Mouse (Mus musculus): ENCODE results near the gene Raet1d.
"Not testable (repeated sequence)": the region's sequence is repeated elsewhere in the genome, so short reads cannot be mapped to it uniquely, and the experiment has no call there.

The Raet1d gene

DNA sequence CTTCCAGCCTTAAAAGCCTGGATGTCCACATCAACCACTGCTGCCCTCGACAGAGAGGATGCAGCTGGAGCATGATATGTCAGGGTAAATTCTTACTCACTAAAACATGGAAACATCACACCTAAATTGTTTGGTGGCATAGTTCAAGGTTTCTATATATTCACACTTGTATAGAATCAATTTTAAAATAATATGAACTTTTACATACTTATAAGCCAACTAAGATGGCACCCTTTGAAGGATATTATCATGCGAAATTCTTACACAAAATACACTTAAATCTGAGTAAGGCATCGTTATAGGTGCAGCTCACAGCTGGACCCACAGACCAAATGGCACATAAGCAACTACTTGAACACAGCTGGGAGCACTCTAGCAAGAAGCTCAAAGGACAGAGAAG is at the start of gene Raet1d:
Gene Raet1d, plus strand, starts transcription at position 301 of the 400 bp plus-strand sequence.
- DNase-seq (ENCODE audit: low spot score), result not testable (repeated sequence)

DNA sequence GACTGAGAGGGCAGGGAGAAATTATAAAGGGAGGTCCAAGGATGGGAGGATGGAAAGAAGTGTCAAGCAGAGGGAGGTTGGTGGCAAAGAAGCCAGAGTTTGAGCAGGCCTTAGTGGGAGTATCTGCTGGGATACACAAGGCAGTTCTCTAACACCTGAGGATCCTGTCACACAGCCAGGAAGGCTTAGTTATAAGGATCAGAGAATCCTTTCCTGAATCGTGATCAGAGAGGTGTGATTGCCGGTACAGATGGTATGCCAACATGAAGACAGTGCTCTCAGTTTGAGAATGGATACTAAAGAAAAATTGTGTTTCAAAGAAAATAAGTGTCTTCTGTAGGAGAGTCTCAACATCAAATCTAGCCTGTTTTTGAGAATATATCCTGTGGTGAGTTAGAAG is 37.5 kb upstream of the Raet1d start:
- no peak for DNase-seq (ENCODE audit: low spot score)

DNA sequence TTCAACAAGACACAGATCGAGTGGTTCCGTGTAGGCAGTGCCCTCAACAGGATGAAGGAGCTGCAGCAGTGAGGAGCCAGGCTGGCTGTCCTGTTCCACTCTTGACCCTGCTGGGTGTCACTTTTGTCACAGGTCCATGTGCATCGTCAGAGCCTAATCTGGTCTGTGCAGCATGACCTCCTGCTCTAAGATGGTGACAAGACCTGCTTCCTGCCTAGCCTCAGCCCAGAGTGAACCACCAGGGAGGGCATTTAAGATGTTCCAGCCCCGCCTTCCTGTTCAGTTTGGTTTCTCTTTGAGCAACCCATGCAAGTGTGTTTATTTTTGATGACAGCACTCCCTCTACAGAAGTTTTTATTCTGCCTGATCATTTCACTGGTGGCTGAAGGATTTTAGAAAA is 14.6 kb upstream of the Raet1d start:
- not testable (repeated sequence) for DNase-seq (ENCODE audit: low spot score)

- not testable (repeated sequence) for DNase-seq (ENCODE audit: low spot score)
These were observed 6.7 kb upstream of the Raet1d start for GRCm38 (mm10) chr10:22353548-22354195.

DNA sequence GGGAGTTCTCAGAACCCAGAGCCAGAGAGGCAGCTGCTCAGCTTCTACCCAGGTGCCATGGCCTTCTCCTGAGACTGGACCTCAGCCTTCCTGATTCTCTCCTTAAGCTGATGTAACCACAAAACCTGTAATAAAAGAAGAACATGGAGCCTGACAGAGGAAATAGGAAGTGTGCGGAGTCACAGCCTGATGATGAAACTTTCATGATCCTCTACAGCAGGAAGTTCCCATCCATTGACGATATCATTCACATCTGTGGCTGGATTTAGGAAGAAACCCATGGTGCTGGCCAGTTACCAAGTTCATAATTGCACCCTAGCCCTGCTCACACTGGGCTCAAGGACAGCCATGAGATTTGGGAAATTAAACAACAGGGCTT is 6.2 kb upstream of the Raet1d start:
- DNase-seq (ENCODE audit: low spot score), result not testable (repeated sequence)

- DNase-seq (ENCODE audit: low spot score), result not testable (repeated sequence)
These were observed 3.0 kb upstream of the Raet1d start for GRCm38 (mm10) chr10:22357373-22357772.

DNA sequence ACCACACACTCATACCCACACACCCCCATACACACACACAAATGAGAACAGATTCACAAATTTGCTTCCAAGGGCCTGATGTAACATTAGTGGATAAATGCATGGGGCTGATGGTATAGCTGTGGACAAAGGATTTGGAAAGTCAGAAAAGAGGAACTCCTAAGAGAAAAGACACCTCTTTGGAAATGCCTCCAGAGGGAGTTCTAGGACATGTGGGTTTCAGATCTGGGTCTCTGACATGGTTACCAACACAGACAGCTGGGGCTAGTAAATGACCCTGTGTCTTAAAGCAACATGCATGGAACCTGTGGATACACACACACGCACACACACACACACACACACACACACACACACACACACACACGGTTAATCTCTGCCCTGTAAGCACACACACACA is 605 bp downstream of the Raet1d start:
- DNase-seq (ENCODE audit: low spot score), result not testable (repeated sequence)

DNA sequence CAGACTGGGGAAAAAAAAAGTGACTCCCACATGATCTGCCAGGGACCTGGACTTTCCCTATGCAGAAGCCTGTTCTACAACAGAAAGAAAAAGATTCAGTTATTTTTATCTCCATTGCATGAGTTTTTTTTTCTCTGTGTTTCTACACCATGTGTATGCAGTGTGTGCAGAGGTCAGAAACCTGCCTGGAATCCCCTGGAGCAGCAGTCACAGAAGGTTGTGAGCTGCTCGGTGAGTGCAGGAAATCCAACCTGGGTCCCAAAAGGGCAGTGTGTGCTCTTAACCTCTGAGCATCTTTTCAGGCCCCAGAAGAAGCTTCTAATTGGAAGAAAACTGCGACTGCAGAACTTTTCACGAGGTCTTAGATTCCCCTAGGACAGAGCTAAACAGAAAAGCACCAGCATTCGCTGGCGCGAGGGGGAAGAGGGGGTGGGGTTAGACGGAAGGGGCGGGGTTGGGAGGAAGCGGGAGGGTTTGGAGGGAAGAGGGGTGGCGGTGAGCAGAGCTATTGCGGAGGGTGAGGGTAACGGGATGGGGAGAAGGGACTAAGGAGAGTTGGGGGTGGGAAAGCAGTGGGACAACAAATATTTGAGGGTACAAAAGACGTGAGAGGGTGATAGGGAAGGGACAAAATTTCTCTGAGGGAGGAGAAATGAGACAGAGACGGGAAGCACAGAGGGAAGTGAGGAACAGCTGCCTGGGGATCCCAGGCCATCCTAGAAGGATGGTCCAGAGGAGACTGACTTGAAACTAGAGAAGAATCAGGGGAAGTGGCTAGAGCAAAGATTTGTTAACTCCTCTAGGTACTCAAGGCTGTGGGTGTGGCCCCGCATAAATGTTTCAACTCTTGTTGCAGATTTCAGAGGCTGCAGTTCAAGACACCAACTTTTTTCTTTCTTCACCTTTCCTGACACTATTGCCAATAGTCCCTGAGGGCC is 1.3 kb downstream of the Raet1d start:
- peak; percentile 18 for DNase-seq (ENCODE audit: low spot score)

- DNase-seq (ENCODE audit: low spot score), result not testable (repeated sequence)
These were observed 2.1 kb downstream of the Raet1d start for GRCm38 (mm10) chr10:22362466-22362865.

- not testable (repeated sequence) for DNase-seq (ENCODE audit: low spot score)
These were observed 4.6 kb downstream of the Raet1d start for GRCm38 (mm10) chr10:22364915-22365314.

- DNase-seq (ENCODE audit: low spot score), result not testable (repeated sequence)
These were observed 20.9 kb downstream of the Raet1d start for GRCm38 (mm10) chr10:22381226-22381625.

GRCm38 (mm10) chr10:22390146-22390545 is 29.8 kb downstream of the Raet1d start:
- not testable (repeated sequence) for DNase-seq (ENCODE audit: low spot score)

DNA sequence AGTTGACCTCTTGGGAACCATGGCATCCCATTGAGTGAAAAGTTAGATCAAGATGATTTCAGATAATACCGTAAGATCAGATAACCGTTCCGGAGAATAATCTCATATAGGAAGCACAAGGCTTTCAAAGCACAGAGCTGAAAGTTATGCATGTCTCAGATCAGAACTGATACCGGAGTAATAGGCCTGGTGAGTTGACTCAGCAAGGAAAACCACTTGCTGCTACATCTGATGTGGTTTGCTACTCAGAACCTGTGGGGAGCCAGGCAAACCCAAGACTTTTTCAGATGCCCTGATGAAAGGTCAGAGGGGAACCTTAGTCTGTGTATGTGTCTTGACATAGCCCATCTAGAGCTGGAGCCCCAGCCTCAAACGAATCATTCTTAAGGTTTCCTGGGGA is 31.3 kb downstream of the Raet1d start:
- not testable (repeated sequence) for DNase-seq (ENCODE audit: low spot score)

- DNase-seq (ENCODE audit: low spot score), result not testable (repeated sequence)
These were observed 32.9 kb downstream of the Raet1d start for GRCm38 (mm10) chr10:22393028-22393824.

GRCm38 (mm10) chr10:22396680-22397079 is 36.3 kb downstream of the Raet1d start:
- DNase-seq (ENCODE audit: low spot score), result not testable (repeated sequence)

DNA sequence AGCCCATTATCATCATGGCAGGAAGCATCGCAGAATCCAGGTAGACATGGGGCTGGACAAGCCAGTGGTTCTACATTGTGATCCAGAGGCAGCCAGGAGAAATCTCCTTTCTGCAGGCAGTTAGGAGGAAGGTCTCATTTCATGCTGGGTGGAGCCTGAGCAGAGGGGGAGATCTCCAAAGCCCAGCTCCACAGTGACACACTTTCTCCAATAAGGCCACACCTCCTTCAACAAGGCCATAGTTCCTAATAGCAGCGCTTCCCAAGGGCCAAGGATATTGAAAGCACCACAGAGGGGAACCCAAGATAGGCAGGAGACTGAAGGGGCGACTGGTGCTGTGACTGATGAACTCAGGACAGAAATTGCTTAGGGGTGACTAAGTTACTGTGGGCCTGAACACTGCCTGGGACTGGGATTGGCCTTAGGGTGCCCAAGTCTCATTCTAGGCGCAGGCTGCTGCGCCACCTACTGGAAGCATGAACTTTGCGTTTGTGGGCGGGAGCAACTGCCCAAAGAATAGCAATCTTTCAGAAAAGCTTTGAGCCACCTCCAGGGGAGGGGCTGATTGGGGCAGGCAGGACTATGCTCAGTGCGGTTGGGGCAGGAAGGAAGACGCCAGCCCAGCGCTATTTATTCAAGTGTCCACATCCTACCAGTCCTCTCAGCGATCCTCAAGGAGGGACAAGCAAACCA is 42.0 kb downstream of the Raet1d start:
- peak; percentile 29 for DNase-seq (ENCODE audit: low spot score)

DNA sequence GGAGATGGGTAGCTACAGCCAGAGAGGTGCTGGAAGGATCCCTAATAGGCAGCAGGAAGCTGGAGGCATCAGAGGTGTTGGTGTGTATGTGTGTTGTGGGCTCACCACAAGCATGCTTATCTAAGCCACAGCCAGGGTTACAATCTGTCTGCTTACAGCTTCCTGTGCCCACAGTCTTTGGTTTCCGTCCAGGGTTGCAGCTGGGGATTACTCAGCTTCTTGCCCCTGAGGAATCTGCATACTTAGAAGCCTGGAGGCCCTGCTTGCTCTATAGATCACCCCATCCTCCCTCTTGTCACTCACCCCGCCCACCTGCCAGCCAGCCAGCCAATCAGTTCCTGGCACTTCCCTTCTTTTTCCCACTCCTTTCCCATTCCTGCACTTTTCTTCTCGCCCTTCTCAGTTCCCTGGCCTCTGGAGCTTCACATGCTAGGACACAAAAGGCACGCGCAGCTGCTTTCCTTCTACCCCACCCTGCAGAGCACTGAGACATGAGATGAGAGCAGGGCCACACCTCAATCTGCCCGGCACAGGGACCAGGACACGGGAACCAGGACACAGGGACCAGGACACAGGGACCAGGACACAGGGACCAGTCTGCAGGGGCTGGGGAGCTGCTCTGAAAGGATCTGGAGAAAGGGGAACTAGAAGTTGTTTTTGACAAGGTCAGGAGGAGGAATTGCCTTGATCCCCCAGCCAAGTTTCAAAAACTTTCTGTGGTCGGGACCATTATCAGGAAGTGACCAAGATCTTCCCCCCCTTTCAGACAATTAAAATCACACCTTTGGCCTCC is 53.5 kb downstream of the Raet1d start:
- peak; percentile 9 for DNase-seq (ENCODE audit: low spot score)

Measured in yolk sac, embryonic 10.5 days (tissue).